Mouse (Mus musculus) lung, adult 2 months (tissue): ENCODE results near the gene Prm1.

Experiments
- CTCF ChIP-seq: fragments of 200-500 bp; IDR thresholded peaks from 2 replicates; pipeline ENCODE4 v1.5.1; 2011; ENCODE audit warnings: mild to moderate bottlenecking, low read length, control low read depth; ENCODE audit not compliant: insufficient read depth
- POLR2A ChIP-seq: fragments of 200-500 bp; IDR thresholded peaks from 2 replicates; pipeline ENCODE4 v1.6.1; 2011; ENCODE audit warnings: low read depth, mild to moderate bottlenecking, control low read depth, low read length, borderline replicate concordance; ENCODE audit errors: extremely low read depth

DNA sequence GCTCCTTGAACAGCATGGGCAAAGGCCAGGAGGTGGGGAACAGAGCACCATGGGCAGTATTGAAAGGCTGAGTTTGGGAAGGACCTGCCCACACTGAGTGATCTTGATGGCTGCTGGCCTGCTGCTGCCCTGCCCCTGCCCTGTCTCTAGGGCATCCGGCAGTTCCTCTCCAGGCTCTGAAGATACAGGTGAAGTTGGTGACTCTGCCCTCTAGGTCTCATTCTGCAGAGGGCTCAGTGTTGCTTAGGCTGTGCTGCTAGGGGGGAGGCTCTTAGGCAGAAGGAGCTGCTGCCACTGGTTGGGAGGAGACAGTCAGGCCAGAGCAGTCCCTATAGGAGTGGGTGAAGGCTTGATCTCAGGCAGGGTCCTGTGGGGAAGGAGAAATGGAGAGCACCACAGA lies 32.3 kb upstream of the Prm1 start:
- TF ChIP-seq CTCF (no peak), POLR2A (no peak)
